Mouse (Mus musculus) hindbrain, embryonic 14.5 days (tissue): ENCODE results near the gene Kif26b. TPM values are rescaled to one million over a fixed set of nuclear protein-coding genes. Genes with fewer than 3 reads are reported as not detected.

Source experiments
- ATAC-seq: fragments of 200-750 bp; cut with Nextera tagmentation; 2 replicates; pipeline ENCODE4 v1.8.0; 2017; ENCODE audit warnings: moderate number of reproducible peaks, mild to moderate bottlenecking, moderate TSS enrichment, moderate library complexity; ENCODE audit not compliant: low FRiP score
- DNase-seq: peaks from one replicate; pipeline ENCODE4 v3.0.0-alpha.2; 2015; ENCODE audit warnings: low spot score
- H3K27ac ChIP-seq: fragments of 300-500 bp; sonication (generic); 2 replicates; pipeline ENCODE4 v1.5.1; 2014; ENCODE audit warnings: mild to moderate bottlenecking, moderate library complexity
- H3K27me3 ChIP-seq: fragments of 300-500 bp; sonication (generic); 2 replicates; pipeline ENCODE4 v1.6.1; 2014; ENCODE audit warnings: mild to moderate bottlenecking, low read length, mixed read lengths; ENCODE audit not compliant: control insufficient read depth, insufficient read depth
- H3K36me3 ChIP-seq: fragments of 300-500 bp; sonication (generic); replicated peaks from 2 replicates; pipeline ENCODE4 v1.6.1; 2014; ENCODE audit not compliant: control insufficient read depth, insufficient read depth
- H3K4me1 ChIP-seq: fragments of 300-500 bp; sonication (generic); replicated peaks from 2 replicates; pipeline ENCODE4 v1.6.1; 2014; ENCODE audit warnings: antibody characterized with exemption, low read length, mixed read lengths; ENCODE audit not compliant: control insufficient read depth, insufficient read depth
- H3K4me2 ChIP-seq: fragments of 300-500 bp; sonication (generic); replicated peaks from 2 replicates; pipeline ENCODE4 v1.6.1; 2014; ENCODE audit warnings: mild to moderate bottlenecking, moderate library complexity
- H3K4me3 ChIP-seq: fragments of 300-500 bp; sonication (generic); replicated peaks from 2 replicates; pipeline ENCODE4 v1.5.1; 2014; ENCODE audit warnings: mild to moderate bottlenecking, low read length
- H3K9ac ChIP-seq: fragments of 300-500 bp; sonication (generic); 2 replicates; pipeline ENCODE4 v1.6.1; 2014
- H3K9me3 ChIP-seq: fragments of 300-500 bp; sonication (generic); 2 replicates; pipeline ENCODE4 v1.6.1; 2016; ENCODE audit warnings: low read length; ENCODE audit not compliant: control insufficient read depth
- WGBS: fragments of 180-500 bp; shearing (Covaris S2); extraction: QIAGEN DNeasy Blood & Tissue Kit; methylation state at CpG from one replicate; pipeline ENCODE4 v1.1.7; 2014; 5-methylcytosine and 5-hydroxymethylcytosine counted together
- polyA plus RNA-seq: library from polyadenylated mRNA; unstranded; fragments of >200 nt; fragmentation: Nextera tagmentation; extraction: Ambion mirVana; gene quantifications from 2 replicates; pipeline ENCODE4 v1.2.1, GENCODE M21; 2014

Gene Kif26b
- polyA plus RNA-seq, 1 experiment from 2014 or later: 15.8 TPM

- WGBS: 77% methylated on average over 5 of the region's 5 CpGs
- no peak for DNase-seq
- H3K27me3 ChIP-seq: no peaks in the 10 kb centered on the region
- H3K4me1 ChIP-seq: no peaks in the 10 kb centered on the region; the same call in 1 of the 2 replicates
- H3K9ac ChIP-seq: no peak overlapping the region
- no peaks in the 10 kb centered on the region for H3K36me3 ChIP-seq
- no peak overlapping the region for H3K4me3 ChIP-seq
- no peak for ATAC-seq
- no peak overlapping the region for H3K27ac ChIP-seq
- no peak overlapping the region for H3K4me2 ChIP-seq
- H3K9me3 ChIP-seq: no peaks in the 10 kb centered on the region
These were observed 135.5 kb downstream of the Kif26b start for GRCm38 (mm10) chr1:178664271-178664969.

- ATAC-seq (no peak), DNase-seq (no peak)
- no peaks in the 10 kb centered on the region for H3K4me1 ChIP-seq
- no peaks in the 10 kb centered on the region for H3K36me3 ChIP-seq
- no peaks in the 10 kb centered on the region for H3K27me3 ChIP-seq
- H3K9me3 ChIP-seq: no peaks in the 10 kb centered on the region
- H3K4me2 ChIP-seq: no peak overlapping the region
- H3K4me3 ChIP-seq: no peak overlapping the region
- WGBS: 80% methylated on average over 7 of the region's 7 CpGs
- no peak overlapping the region for H3K27ac ChIP-seq
- H3K9ac ChIP-seq: no peak overlapping the region
These were observed 137.6 kb downstream of the Kif26b start for GRCm38 (mm10) chr1:178666524-178666923.

- Histone ChIP-seq H3K4me2 (no peak overlapping the region), H3K9ac (no peak overlapping the region), H3K9me3 (no peaks in the 10 kb centered on the region), H3K27me3 (no peaks in the 10 kb centered on the region), H3K4me3 (no peak overlapping the region), H3K27ac (no peak overlapping the region), H3K36me3 (no peaks in the 10 kb centered on the region), H3K4me1 (no peaks in the 10 kb centered on the region)
- ATAC-seq (no peak), DNase-seq (no peak)
- WGBS: 83% methylated on average over 7 of the region's 7 CpGs
These were observed 138.9 kb downstream of the Kif26b start for GRCm38 (mm10) chr1:178667808-178668207.

GRCm38 (mm10) chr1:178668907-178669306 is 140.0 kb downstream of the Kif26b start:
- peaks cover 7% of the 10 kb centered on the region; the same call in 1 of the 2 replicates for H3K4me1 ChIP-seq
- no peak overlapping the region for H3K9ac ChIP-seq
- no peak for ATAC-seq
- no peaks in the 10 kb centered on the region for H3K27me3 ChIP-seq
- 91% methylated on average over 4 of the region's 4 CpGs for WGBS
- no peaks in the 10 kb centered on the region for H3K36me3 ChIP-seq
- no peak overlapping the region for H3K4me2 ChIP-seq
- no peak overlapping the region for H3K27ac ChIP-seq
- no peak overlapping the region for H3K4me3 ChIP-seq
- no peak for DNase-seq
- no peaks in the 10 kb centered on the region for H3K9me3 ChIP-seq

- Histone ChIP-seq H3K4me1 (peaks cover 14% of the 10 kb centered on the region), H3K36me3 (no peaks in the 10 kb centered on the region), H3K4me3 (no peak overlapping the region), H3K9ac (no peak overlapping the region), H3K9me3 (no peaks in the 10 kb centered on the region), H3K4me2 (no peak overlapping the region), H3K27ac (peak overlapping the region; percentile 54; the same call in 1 of the 2 replicates), H3K27me3 (no peaks in the 10 kb centered on the region)
- ATAC-seq (no peak), DNase-seq (no peak)
- WGBS: 42% methylated on average over 7 of the region's 7 CpGs
These were observed 144.1 kb downstream of the Kif26b start for GRCm38 (mm10) chr1:178673051-178673450.

- H3K27ac ChIP-seq: peak overlapping the region; percentile 54; the same call in 1 of the 2 replicates
These were observed 144.6 kb downstream of the Kif26b start for GRCm38 (mm10) chr1:178673506-178673905.

GRCm38 (mm10) chr1:178675542-178676252 is 146.8 kb downstream of the Kif26b start:
- Histone ChIP-seq H3K4me3 (no peak overlapping the region), H3K9ac (no peak overlapping the region), H3K27me3 (no peaks in the 10 kb centered on the region), H3K4me2 (no peak overlapping the region), H3K36me3 (no peaks in the 10 kb centered on the region), H3K4me1 (peaks cover 14% of the 10 kb centered on the region), H3K27ac (no peak overlapping the region), H3K9me3 (no peaks in the 10 kb centered on the region)
- ATAC-seq: no peak
- WGBS: 85% methylated on average over 3 of the region's 3 CpGs
- no peak for DNase-seq

More at GRCm38 (mm10) chr1:178673506-178673905, 144.6 kb downstream of the Kif26b start:
- no peak overlapping the region for H3K4me2 ChIP-seq
- no peak for DNase-seq
- no peaks in the 10 kb centered on the region for H3K36me3 ChIP-seq
- no peak overlapping the region for H3K4me3 ChIP-seq
- no peak for ATAC-seq
- H3K27me3 ChIP-seq: no peaks in the 10 kb centered on the region
- 80% methylated on average over 2 of the region's 2 CpGs for WGBS
- H3K9ac ChIP-seq: no peak overlapping the region
- peaks cover 14% of the 10 kb centered on the region for H3K4me1 ChIP-seq
- H3K9me3 ChIP-seq: no peaks in the 10 kb centered on the region

- Histone ChIP-seq H3K9ac (no peak overlapping the region), H3K9me3 (no peaks in the 10 kb centered on the region), H3K4me1 (peaks cover 14% of the 10 kb centered on the region), H3K36me3 (no peaks in the 10 kb centered on the region), H3K27ac (no peak overlapping the region; the same call in 1 of the 2 replicates), H3K27me3 (no peaks in the 10 kb centered on the region), H3K4me2 (no peak overlapping the region), H3K4me3 (no peak overlapping the region)
- DNase-seq (no peak), ATAC-seq (peak; percentile 71; the same call in 1 of the 2 replicates)
- 31% methylated on average over 12 of the region's 12 CpGs for WGBS
These were observed 148.2 kb downstream of the Kif26b start for GRCm38 (mm10) chr1:178677160-178677559.

- Histone ChIP-seq H3K36me3 (no peaks in the 10 kb centered on the region), H3K27me3 (no peaks in the 10 kb centered on the region), H3K4me3 (no peak overlapping the region), H3K9ac (no peak overlapping the region), H3K4me1 (peaks cover 14% of the 10 kb centered on the region), H3K27ac (no peak overlapping the region; the same call in 1 of the 2 replicates), H3K9me3 (no peaks in the 10 kb centered on the region), H3K4me2 (no peak overlapping the region)
- 76% methylated on average over 4 of the region's 4 CpGs for WGBS
- ATAC-seq (no peak), DNase-seq (no peak)
These were observed 148.8 kb downstream of the Kif26b start for GRCm38 (mm10) chr1:178677630-178678221.
